Mouse (Mus musculus) left cerebral cortex, postnatal 25 days (tissue): ENCODE data around the gene Trex1. TPM values are rescaled to one million over a fixed set of nuclear protein-coding genes. Genes with fewer than 3 reads are reported as not detected.

ENCODE experiments used
- DNase-seq, 2 experiments: peaks; one replicate each; pipeline ENCODE4 v3.0.0; 2022; ENCODE audit warnings: low spot score in 2 of 2, mixed read lengths in 1 of 2
- intact Hi-C: fragments of 180-260 bp; cut with DNase I; formaldehyde crosslinking; loops from one replicate; pipeline ENCODE4 v1.15.1; 2025
- total RNA-seq, 2 experiments: library from RNA; stranded (reverse); gene quantifications; 2 replicates each; pipeline ENCODE4 v1.2.3; 2021

Gene Trex1
- total RNA-seq, result 10 to 100 TPM; 12.7 to 13.0 TPM

- intact Hi-C loops, result loop anchor here (1.0 kb wide), 1 partner anchor 59 kb away; no protein-coding TSS in a partner anchor
- peak; percentile 91 to 93 for DNase-seq
Observed at GRCm38 (mm10) chr9:109059136-109059903, at the start of gene Trex1. Gene Trex1 (minus strand): TSS chr9:109059734.

GRCm38 (mm10) chr9:109107341-109107740, 47.8 kb upstream of the Trex1 start:
- DNase-seq, result no peak
- intact Hi-C loops, result no loop called here

GRCm38 (mm10) chr9:109105648-109106047, 46.1 kb upstream of the Trex1 start:
- intact Hi-C loops, result no loop called here

GRCm38 (mm10) chr9:109105011-109105410, 45.5 kb upstream of the Trex1 start:
- intact Hi-C loops, result no loop called here
- peak; percentile 32 to 40 for DNase-seq

More at GRCm38 (mm10) chr9:109105648-109106047, 46.1 kb upstream of the Trex1 start:
- no peak for DNase-seq

GRCm38 (mm10) chr9:109104083-109104482, 44.5 kb upstream of the Trex1 start:
- DNase-seq, result no peak
- intact Hi-C loops, result no loop called here

- intact Hi-C loops, result no loop called here
- DNase-seq, result no peak
Observed at GRCm38 (mm10) chr9:109103250-109103649, 43.7 kb upstream of the Trex1 start.

GRCm38 (mm10) chr9:109102541-109102940, 43.0 kb upstream of the Trex1 start:
- no peak for DNase-seq
- intact Hi-C loops, result no loop called here

GRCm38 (mm10) chr9:109101933-109102445, 42.5 kb upstream of the Trex1 start:
- no peak for DNase-seq
- intact Hi-C loops, result no loop called here

- DNase-seq, result no peak
- intact Hi-C loops, result no loop called here
Observed at GRCm38 (mm10) chr9:109100307-109100928, 40.9 kb upstream of the Trex1 start.

- intact Hi-C loops, result no loop called here
- DNase-seq, result peak; percentile 30 to 31
Observed at GRCm38 (mm10) chr9:109098969-109099368, 39.4 kb upstream of the Trex1 start.

- DNase-seq, result peak in 1 of 2 experiments; percentile 28
- intact Hi-C loops, result no loop called here
Observed at GRCm38 (mm10) chr9:109098366-109098765, 38.8 kb upstream of the Trex1 start.

GRCm38 (mm10) chr9:109097831-109098230, 38.3 kb upstream of the Trex1 start:
- peak; percentile 48 to 76 for DNase-seq
- intact Hi-C loops, result no loop called here

- intact Hi-C loops, result no loop called here
- no peak for DNase-seq
Observed at GRCm38 (mm10) chr9:109097291-109097690, 37.8 kb upstream of the Trex1 start.

GRCm38 (mm10) chr9:109096856-109097255, 37.3 kb upstream of the Trex1 start:
- no peak for DNase-seq
- intact Hi-C loops, result no loop called here

GRCm38 (mm10) chr9:109096251-109096661, 36.7 kb upstream of the Trex1 start:
- intact Hi-C loops, result no loop called here
- peak in 1 of 2 experiments; percentile 40 for DNase-seq

GRCm38 (mm10) chr9:109095137-109095982, 35.8 kb upstream of the Trex1 start, which contains the start of gene Plxnb1:
Gene Plxnb1 (plus strand): TSS chr9:109095389.
- intact Hi-C loops, result no loop called here

GRCm38 (mm10) chr9:109094553-109095136, 35.1 kb upstream of the Trex1 start:
- intact Hi-C loops, result no loop called here
- no peak for DNase-seq

More at GRCm38 (mm10) chr9:109095137-109095982, 35.8 kb upstream of the Trex1 start, which contains the start of gene Plxnb1:
- peak; percentile 62 to 68 for DNase-seq

GRCm38 (mm10) chr9:109093786-109094552, 34.4 kb upstream of the Trex1 start:
- intact Hi-C loops, result no loop called here
- DNase-seq, result no peak

GRCm38 (mm10) chr9:109092799-109093198, 33.3 kb upstream of the Trex1 start:
- intact Hi-C loops, result no loop called here
- no peak for DNase-seq
